Mouse (Mus musculus) natural killer cell, adult 2 months (primary cell): Measurements from ENCODE around the gene Grm5.

Experiments
- DNase-seq, 2 experiments: peaks; one replicate each; pipeline ENCODE4 v3.0.0; 2022; ENCODE audit warnings: low spot score in 2 of 2

Grm5 gene

DNA sequence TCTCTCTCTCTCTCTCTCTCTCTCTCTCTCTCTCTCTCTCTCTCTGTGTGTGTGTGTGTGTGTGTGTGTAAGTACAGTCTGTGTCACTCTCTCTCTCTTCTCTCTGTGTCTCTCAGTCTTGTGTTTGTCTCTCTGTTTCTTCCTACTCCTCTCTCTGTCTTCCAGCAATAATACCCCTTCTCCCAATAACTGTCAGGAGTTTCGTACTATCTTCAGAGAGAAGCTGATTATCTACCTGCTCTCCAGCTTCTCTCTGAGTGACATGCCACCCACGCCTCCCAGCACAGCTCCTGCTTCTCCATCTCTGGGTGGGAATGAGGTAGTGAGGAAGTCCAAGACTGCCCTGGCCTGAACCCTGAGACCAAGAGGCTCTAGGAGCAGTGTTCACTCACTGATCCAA, at the start of gene Grm5:
TSS of gene Grm5 (plus strand) at position 301 of the 400 bp plus-strand sequence.
- DNase-seq: no peak

GRCm38 (mm10) chr7:87539031-87539430, 44.9 kb upstream of the Grm5 start:
- no peak for DNase-seq

DNA sequence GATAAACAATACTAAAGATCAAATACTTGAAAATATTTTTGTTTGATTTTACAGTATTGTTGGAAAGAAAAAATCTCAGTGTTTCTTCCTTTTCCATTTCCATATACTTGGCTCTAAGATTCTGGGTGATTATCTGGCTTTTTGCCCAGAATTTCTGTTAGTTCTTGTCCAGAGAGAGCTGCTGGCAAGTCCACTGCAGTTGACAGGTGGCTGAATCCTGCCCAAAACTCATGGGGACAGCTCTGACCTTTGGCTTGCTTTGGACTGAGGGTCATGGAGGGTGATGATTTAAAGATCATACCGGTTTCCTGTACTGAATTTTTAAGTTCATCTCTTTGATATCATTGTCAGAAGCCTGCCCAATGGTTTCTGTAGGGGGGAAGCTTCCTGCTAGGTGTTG, 18.7 kb upstream of the Grm5 start:
- DNase-seq: no peak

DNA sequence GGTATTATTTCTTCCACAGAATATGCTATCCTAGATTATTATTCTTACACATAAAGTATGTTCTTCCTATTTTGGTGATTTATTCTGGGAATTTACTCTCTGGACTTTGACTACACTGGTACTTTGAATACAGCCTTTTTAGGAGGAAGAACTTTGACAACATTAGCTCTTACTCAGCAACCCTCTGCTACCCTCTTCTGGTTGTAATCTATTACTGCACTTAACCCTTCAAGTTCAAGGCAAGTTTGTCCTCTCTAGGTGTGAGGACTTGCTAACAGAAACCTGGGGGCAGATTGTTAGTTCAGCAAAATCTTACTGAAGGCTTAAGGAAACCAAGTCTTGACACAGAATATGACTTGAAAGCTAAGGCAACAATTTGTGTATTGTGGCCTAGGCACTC, 17.5 kb upstream of the Grm5 start:
- no peak for DNase-seq

DNA sequence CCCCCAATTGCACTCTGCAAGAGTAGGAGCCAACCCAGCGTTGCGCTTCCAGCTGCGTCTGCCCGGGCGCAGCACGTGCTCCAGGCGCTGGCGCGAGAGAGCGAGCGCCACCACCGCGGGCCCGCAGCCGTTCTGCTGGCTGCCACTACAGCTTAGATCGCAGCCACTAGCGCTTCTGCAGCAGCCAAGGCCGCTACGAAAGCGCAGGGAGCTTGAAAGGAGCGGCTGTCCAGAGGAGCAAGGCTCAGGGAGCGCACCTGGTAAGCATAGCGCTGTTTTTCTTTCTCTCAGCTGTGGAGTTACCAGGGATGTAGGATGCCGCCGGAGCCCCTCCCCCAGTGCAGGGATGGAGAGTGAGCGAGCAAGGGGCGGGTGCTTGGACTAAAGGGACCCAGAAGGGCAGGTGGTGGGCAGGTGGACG, 323 bp downstream of the Grm5 start:
- DNase-seq: no peak

- no peak for DNase-seq
These were observed 2.4 kb downstream of the Grm5 start for GRCm38 (mm10) chr7:87586271-87586937.

- DNase-seq: no peak
These were observed 4.0 kb downstream of the Grm5 start for GRCm38 (mm10) chr7:87587976-87588375.

- DNase-seq: no peak
These were observed 42.3 kb downstream of the Grm5 start for GRCm38 (mm10) chr7:87626251-87626650.

GRCm38 (mm10) chr7:87635530-87635929, 51.6 kb downstream of the Grm5 start:
- DNase-seq: no peak

- no peak for DNase-seq
These were observed 66.6 kb downstream of the Grm5 start for GRCm38 (mm10) chr7:87650610-87651009.

DNA sequence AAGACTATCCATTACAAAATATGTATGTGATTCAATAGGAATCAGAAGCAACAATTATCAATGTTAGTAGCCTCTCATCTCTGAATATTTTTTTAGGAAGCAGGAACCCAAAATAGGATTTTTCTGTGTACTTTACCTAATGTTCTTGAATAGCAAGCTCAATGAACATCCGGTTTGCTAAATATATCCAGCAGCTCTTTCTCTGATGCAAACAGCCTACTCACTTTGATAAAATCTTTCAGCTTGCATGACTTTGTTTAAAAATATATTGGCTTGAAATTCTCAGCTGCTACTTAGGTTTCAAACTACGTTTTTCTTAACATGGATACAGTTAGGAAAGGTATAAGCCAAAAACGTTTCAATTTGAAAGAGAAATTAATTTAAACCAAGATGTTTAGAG, 77.8 kb downstream of the Grm5 start:
- no peak for DNase-seq

DNA sequence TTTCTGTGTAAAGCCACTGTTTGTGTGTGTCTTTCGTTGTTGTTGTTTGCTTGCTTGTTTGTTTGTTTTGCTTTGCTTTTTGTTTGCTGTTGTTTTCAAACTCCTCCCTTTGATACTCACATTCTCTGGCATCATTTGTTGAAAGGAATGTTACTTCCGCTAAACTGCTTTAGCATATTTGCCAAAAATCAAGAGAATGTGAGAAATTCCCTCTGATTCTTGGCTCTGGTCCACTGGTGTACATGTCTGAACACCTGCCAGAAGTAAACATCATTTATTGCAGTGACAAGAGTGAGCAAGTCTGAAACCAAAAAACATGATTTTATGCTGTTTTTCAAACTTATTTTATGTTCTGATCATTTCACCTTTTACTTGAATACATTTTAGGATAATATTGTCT, 80.1 kb downstream of the Grm5 start:
- DNase-seq: no peak

DNA sequence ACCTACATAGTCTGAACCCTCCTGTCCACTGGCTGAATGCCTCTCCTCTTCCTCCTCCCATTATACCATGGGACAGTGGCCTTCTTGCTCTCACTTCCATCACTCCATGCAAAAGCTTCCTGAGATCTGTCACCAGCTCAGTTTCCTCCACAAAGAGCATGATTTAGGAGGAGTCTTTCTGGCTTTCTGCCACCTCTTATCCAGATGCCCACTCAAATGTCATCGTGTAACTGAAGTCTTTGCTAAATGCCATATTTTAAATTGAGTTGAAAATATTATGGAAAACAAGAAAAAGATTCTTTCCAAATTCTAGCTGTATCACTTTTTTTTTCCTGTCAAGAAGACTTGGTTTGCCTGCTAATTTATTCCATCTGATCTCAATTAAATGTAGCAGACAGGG, 132.4 kb downstream of the Grm5 start:
- no peak for DNase-seq

DNA sequence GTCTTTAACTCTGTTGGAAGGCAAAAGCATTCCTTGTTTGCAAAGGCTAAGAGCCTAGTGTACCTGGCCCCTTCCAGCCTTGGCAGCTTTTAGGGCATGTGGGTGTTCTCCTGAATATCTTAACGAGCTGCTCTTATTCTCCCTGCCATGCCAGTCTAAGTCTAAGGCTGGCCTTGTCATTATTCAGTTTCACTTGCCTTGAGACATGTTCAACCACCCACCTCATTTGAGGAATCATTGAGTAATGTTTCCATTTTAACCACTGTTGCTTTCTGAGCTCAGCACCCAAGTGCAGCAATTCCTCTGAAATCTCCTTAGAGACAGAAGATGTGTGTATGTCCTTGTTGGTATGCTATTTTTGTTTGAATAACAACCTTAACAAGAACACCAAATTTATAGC, 134.7 kb downstream of the Grm5 start:
- no peak for DNase-seq

DNA sequence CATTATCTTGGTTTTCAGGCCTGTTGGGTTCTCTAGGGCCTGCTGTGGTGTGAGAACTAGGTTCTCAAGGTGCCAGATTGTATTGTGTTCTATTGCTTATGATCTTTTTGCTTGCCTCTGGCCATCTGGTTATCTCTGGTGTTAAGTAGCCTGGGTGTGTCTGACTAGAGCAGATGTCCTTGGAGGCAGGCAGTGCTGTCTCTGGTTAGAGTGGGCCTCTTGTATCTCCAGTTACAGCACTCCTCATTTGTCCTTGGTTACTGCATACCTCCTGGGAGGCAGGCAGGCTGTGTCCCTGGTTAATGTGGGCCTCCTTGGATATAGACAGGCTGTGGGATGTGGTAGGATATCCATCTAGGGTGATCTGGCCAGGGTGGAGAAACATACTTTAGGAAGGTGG, 150.5 kb downstream of the Grm5 start:
- no peak for DNase-seq

DNA sequence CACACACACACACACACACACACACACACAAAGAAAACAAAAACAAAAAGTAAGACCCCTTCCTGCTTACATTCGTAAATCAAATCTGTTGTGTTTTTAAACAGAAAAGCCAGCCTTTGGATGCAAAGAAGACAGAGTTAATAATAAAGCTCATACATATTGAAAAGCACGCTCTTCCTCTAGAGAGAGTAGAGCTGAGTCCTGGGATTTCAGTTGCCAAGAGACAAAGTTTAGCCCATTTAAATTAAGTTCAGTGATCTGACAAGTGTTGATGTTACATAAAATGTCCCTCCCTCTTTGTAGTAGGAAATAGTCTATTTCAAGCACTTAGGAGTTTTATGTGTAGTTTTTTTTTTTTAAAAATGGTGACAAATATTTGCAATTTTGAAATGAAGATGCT, 178.0 kb downstream of the Grm5 start:
- no peak for DNase-seq

DNA sequence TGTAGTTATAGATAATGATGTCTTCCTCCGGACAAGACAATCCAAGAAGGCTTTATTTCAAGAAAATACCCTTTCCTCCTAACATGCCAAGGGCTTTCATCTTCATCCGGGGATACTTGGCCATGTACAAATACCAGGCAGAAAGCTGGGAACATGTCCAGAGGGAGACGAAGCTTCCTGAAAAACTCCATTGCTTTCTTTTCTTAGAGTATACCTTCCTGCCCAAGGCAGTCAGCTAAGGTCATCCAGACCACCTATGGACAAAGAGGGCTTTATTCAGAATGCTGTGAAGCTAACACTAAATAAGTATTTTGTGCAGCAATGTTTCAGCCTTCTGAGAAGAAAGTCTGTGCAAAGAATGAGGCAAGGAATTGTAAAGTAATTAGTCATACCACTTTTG, 178.4 kb downstream of the Grm5 start:
- DNase-seq: no peak

DNA sequence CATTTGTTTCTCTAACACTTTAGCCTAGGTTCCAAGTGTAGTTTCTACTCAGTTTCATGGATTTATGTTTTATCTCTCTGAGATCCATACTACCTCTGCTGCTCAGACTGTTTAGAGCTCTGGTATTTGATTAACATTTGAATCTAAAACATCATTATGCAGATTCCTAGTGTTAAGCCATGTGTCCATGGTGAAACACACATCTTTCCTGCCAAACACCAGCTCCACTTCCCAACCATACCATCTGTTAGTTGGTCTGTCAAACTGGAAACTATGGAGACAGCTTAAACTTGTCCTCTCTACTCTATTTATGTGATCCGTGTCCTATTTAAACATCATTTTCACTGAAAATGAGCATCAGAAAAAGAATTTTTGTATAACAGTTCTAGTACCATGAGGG, 203.6 kb downstream of the Grm5 start:
- DNase-seq: no peak

- no peak for DNase-seq
These were observed 205.0 kb downstream of the Grm5 start for GRCm38 (mm10) chr7:87788963-87789362.

GRCm38 (mm10) chr7:87793896-87794295, 209.9 kb downstream of the Grm5 start:
- no peak for DNase-seq

DNA sequence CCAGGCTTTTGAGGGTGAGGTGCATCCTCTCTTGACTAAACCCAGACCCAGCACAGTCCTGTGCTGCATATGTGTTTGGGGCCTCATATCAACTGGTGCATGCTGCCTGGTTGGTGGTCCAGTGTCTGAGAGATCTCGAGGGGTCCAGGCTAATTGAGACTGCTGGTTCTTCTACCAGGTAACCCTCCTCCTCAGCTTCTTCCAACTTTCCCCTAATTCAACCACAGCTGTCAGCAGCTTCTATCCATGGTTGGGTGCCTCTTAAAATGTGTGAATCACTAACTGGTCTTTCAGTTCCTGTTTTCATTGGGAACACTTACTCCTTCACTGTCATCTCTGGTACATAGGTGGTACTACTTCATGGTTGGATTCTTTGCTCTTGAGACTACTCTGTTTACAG, 240.9 kb downstream of the Grm5 start:
- peak in 1 of 2 experiments; percentile 30 for DNase-seq

- DNase-seq: no peak
These were observed 250.7 kb downstream of the Grm5 start for GRCm38 (mm10) chr7:87834669-87835068.

DNA sequence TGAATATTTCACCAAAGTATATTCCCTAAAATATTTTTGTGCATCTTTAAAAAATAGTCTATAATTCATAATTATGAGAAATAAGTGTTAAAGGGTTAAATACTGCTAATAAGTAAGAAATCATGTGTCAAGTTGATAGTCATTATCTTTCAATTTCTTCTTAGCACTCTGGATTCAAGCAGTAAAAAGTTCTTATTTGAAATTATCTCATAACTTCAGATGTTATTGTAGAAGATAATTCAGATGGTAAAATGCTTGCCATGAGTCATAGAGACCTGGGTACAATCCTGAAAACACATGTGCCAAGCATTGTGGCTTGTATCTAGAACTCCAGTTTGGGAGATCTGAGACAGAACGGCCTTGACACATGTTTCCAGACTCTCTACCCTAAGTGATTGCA, 254.6 kb downstream of the Grm5 start:
- no peak for DNase-seq

- no peak for DNase-seq
These were observed 259.5 kb downstream of the Grm5 start for GRCm38 (mm10) chr7:87843496-87843895.
